Mouse (Mus musculus) hindbrain, embryonic 12.5 days (tissue): ENCODE measurements at regions not wholly inside any gene's neighbourhood (a gene's known extent, or its start where the extent isn't known, plus 50 kb on each side); places are given as distances from the start of the nearest gene placed in this dataset.
"Not testable (repeated sequence)": the region's sequence is repeated elsewhere in the genome, so short reads cannot be mapped to it uniquely, and the experiment has no call there.

Source experiments
- ATAC-seq: fragments of 200-750 bp; cut with Nextera tagmentation; 2 replicates; pipeline ENCODE4 v1.8.0; 2017; ENCODE audit warnings: moderate TSS enrichment; ENCODE audit not compliant: low FRiP score
- H3K27ac ChIP-seq: fragments of 300-500 bp; sonication (generic); 2 replicates; pipeline ENCODE4 v1.5.1; 2016; ENCODE audit warnings: mild to moderate bottlenecking
- H3K27me3 ChIP-seq: fragments of 300-500 bp; sonication (generic); 2 replicates; pipeline ENCODE4 v1.6.1; 2016; ENCODE audit warnings: mild to moderate bottlenecking
- H3K36me3 ChIP-seq: fragments of 300-500 bp; sonication (generic); 2 replicates; pipeline ENCODE4 v1.6.1; 2016; ENCODE audit warnings: mild to moderate bottlenecking
- H3K4me1 ChIP-seq: fragments of 300-500 bp; sonication (generic); 2 replicates; pipeline ENCODE4 v1.6.1; 2016
- H3K4me2 ChIP-seq: fragments of 300-500 bp; sonication (generic); replicated peaks from 2 replicates; pipeline ENCODE4 v1.6.1; 2016; ENCODE audit warnings: mild to moderate bottlenecking
- H3K4me3 ChIP-seq: fragments of 300-500 bp; sonication (generic); 2 replicates; pipeline ENCODE4 v1.5.1; 2016; ENCODE audit warnings: mild to moderate bottlenecking
- H3K9ac ChIP-seq: fragments of 300-500 bp; sonication (generic); 2 replicates; pipeline ENCODE4 v1.6.1; 2016; ENCODE audit warnings: mild to moderate bottlenecking, moderate library complexity
- H3K9me3 ChIP-seq: fragments of 300-500 bp; sonication (generic); replicated peaks from 2 replicates; pipeline ENCODE4 v1.6.1; 2016; ENCODE audit warnings: mild to moderate bottlenecking
- WGBS: fragments of 180-500 bp; shearing (Covaris S2); methylation state at CpG from one replicate; pipeline ENCODE4 v1.1.7; 2016; 5-methylcytosine and 5-hydroxymethylcytosine counted together

GRCm38 (mm10) chr2:57185151-57185550 is 52.3 kb upstream of the Gpd2 start:
- Histone ChIP-seq H3K4me1 (peaks cover 9% of the 10 kb centered on the region; the same call in 1 of the 2 replicates), H3K9me3 (no peaks in the 10 kb centered on the region), H3K27ac (peak overlapping the region; percentile 35; the same call in 1 of the 2 replicates), H3K9ac (no peak overlapping the region), H3K27me3 (no peaks in the 10 kb centered on the region), H3K4me3 (no peak overlapping the region), H3K36me3 (no peaks in the 10 kb centered on the region), H3K4me2 (no peak overlapping the region; the same call in 1 of the 2 replicates)
- no peak for ATAC-seq
- WGBS: 14% methylated on average over 1 of the region's 1 CpGs

- not testable (repeated sequence) for H3K4me3 ChIP-seq, H3K27ac ChIP-seq, H3K9me3 ChIP-seq, H3K9ac ChIP-seq, H3K27me3 ChIP-seq, H3K4me2 ChIP-seq, H3K4me1 ChIP-seq, ATAC-seq, H3K36me3 ChIP-seq
- WGBS: 80% methylated on average over 3 of the region's 3 CpGs
Observed at GRCm38 (mm10) chr2:57183108-57183507, 54.3 kb upstream of the Gpd2 start.

GRCm38 (mm10) chr2:57181692-57182541 is 55.5 kb upstream of the Gpd2 start:
- peak; percentile 99 for ATAC-seq
- Histone ChIP-seq H3K4me1 (peaks cover 9% of the 10 kb centered on the region; the same call in 1 of the 2 replicates), H3K27ac (peak overlapping the region; percentile 89), H3K4me2 (peak overlapping the region; percentile 48), H3K9me3 (no peaks in the 10 kb centered on the region), H3K4me3 (peak overlapping the region; percentile 58), H3K36me3 (no peaks in the 10 kb centered on the region), H3K27me3 (no peaks in the 10 kb centered on the region), H3K9ac (peak overlapping the region; percentile 62)
- WGBS: under 1% methylated on average over 37 of the region's 37 CpGs

- ATAC-seq: no peak
- Histone ChIP-seq H3K36me3 (no peaks in the 10 kb centered on the region), H3K4me1 (peaks cover 9% of the 10 kb centered on the region; the same call in 1 of the 2 replicates), H3K9me3 (no peaks in the 10 kb centered on the region), H3K27me3 (no peaks in the 10 kb centered on the region), H3K27ac (peak overlapping the region; percentile 89), H3K9ac (peak overlapping the region; percentile 62), H3K4me2 (peak overlapping the region; percentile 48), H3K4me3 (peak overlapping the region; percentile 58)
- 24% methylated on average over 4 of the region's 4 CpGs for WGBS
Observed at GRCm38 (mm10) chr2:57181350-57181691, 56.1 kb upstream of the Gpd2 start.

- WGBS: 86% methylated on average over 6 of the region's 6 CpGs
- H3K36me3 ChIP-seq: no peaks in the 10 kb centered on the region
- no peak overlapping the region for H3K9ac ChIP-seq
- no peak overlapping the region for H3K4me2 ChIP-seq
- no peaks in the 10 kb centered on the region for H3K9me3 ChIP-seq
- H3K4me1 ChIP-seq: peaks cover 4% of the 10 kb centered on the region; the same call in 1 of the 2 replicates
- no peak overlapping the region for H3K4me3 ChIP-seq
- H3K27ac ChIP-seq: no peak overlapping the region
- ATAC-seq: no peak
- no peaks in the 10 kb centered on the region for H3K27me3 ChIP-seq
Observed at GRCm38 (mm10) chr2:57178056-57178455, 54.3 kb upstream of the Nr4a2 start.

- no peak for ATAC-seq
- Histone ChIP-seq H3K36me3 (no peaks in the 10 kb centered on the region), H3K27ac (no peak overlapping the region), H3K27me3 (no peaks in the 10 kb centered on the region), H3K4me3 (no peak overlapping the region), H3K4me1 (peaks cover 4% of the 10 kb centered on the region; the same call in 1 of the 2 replicates), H3K9ac (no peak overlapping the region), H3K4me2 (no peak overlapping the region), H3K9me3 (no peaks in the 10 kb centered on the region)
- whole genome bisulfite sequencing: 88% methylated on average over 7 of the region's 7 CpGs
Observed at GRCm38 (mm10) chr2:57176547-57176946, 52.7 kb upstream of the Nr4a2 start.

- no peaks in the 10 kb centered on the region for H3K9me3 ChIP-seq
- H3K9ac ChIP-seq: no peak overlapping the region
- H3K4me3 ChIP-seq: no peak overlapping the region
- no peak for ATAC-seq
- no peaks in the 10 kb centered on the region for H3K27me3 ChIP-seq
- H3K27ac ChIP-seq: no peak overlapping the region
- H3K4me2 ChIP-seq: no peak overlapping the region
- H3K36me3 ChIP-seq: no peaks in the 10 kb centered on the region
- no peaks in the 10 kb centered on the region for H3K4me1 ChIP-seq
- WGBS: 67% methylated on average over 1 of the region's 1 CpGs
Observed at GRCm38 (mm10) chr2:57175219-57175618, 51.4 kb upstream of the Nr4a2 start.
